Mouse (Mus musculus): ENCODE measurements around the gene Bscl2.

DNA sequence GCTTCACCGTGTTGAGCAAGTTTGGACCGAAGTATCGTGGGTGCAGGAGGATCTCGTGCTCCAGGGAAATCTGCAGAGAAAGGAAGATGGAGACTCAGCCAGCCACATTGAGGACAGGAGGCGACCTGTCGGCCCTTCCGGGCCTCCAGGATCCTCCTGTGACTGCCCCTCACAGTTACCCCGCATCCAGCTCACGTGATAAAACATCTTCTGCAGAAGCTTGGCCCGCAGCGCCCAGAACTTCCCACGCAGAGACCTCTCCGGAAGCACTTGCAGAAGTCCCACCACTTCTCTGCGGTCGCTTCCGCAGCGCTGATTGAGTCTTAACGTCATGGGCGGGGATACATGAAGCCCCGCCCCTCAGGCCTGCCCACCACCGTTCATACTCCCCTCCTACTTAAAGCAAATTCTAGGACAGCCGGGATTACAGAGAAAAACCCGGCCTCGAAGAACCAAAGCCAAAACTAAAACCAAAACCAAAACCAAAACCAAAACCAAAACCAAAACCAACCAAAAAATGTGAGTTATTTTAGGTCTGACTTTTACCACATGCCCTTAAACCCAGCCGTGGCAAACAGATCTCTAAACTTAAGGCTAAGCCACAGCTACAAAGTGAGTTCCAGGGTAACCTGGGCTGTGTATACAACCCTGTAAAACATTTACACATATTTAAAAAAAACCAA, 38.9 kb upstream of the Bscl2 start, which contains the start of gene Polr2g:
- TF ChIP-seq CTCF (conservative IDR thresholded peaks at IDR 0.05; ENCODE audit: insufficient read depth, insufficient read length, low read depth, low read length) (no peak), POLR2A (IDR thresholded peaks at IDR 0.05; ENCODE audit: low read depth, low read length) (peak; percentile 73)
